Mouse (Mus musculus): Measurements from ENCODE around the gene Hdhd5.

DNA sequence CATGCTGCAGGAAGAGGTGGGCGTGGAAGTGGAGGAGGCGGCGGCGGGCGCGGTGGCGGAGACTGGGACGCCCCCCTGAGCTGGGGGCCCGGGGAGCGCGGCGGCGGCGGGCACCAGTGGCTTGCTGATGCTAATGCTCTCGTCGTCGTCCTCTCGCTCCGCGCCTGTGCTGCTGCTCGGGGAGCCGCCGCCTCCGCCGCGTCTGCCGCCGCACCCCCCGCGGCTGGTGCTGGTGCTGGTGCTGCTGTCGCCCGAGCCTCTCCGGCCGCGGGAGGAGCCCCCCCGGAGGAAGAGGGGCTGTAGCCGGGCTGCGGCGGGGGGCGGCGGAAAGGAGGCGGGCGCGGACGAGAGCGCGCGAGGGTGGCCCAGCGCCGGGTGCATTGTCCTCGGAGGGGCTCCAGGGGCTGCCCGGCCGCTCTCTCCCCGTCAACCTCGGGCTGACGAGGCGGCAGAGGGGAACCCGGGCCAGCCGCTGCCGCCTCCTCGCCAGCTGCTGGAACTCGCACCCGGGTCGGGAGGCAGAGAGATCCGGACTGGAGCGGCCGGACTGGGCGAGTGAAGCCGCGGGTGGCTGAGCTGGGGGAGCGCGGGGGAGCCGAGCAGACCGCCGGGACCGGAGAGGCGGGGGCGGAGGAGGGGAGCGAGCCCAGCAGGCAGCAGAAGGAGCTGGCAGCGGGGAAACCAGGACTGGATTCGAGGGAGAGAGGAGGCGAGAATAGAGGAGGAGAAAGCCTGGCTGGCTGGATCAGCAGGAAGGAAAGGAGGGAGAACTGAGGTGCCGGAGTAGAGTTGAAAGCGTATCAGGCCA, 37.5 kb downstream of the Hdhd5 start, which contains the start of gene Tmem121b:
- TF ChIP-seq POLR2A (IDR thresholded peaks at IDR 0.05; ENCODE audit: insufficient read depth, low read length) (no peak), CTCF (IDR thresholded peaks at IDR 0.05; ENCODE audit: low read depth, low read length) (no peak), EP300 (IDR thresholded peaks at IDR 0.05; ENCODE audit: insufficient read depth, low read depth, low read length) (no peak)

Data from ES-Bruce4 (cell line).